Mouse (Mus musculus): ENCODE data around the gene Tardbp. TPM values are rescaled to one million over a fixed set of nuclear protein-coding genes. Genes with fewer than 3 reads are reported as not detected.

Gene Tardbp
- polyA plus RNA-seq, 1 experiment from 2014 or later: 457 TPM

DNA sequence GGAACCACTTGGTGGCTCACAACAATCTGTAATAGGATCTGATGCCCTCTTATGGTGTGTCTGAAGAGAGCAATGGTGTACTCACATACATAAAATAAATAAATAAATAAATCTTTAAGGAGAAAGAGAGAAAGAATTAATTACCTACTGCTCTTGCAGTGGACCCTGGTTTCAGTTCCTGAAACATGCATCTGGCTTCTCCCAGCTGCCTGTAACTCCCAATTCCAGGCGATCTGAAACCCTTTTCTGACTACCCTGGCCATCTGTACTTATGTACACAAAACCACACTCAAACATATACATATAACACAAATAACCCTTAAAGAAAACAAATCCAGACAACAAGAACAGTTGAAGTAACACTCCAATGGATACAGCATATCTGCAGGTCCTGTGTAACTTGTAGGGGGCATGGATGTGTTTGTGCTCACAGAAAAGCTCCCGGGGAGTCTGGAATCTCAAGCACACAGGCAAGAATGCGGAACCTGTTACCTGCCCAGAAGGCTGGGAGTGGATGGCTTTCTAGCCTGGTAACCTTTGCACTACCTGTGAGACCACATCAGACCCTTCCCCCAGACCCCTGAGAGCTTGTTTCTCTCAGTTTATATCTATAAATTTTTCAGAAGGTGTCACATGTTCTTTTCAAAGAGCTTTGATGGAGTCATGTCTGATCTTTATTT is 5.3 kb upstream of the Tardbp start:
- peaks cover 3% of the 10 kb centered on the region for H3K4me1 ChIP-seq
- 84% methylated on average over 3 of the region's 3 CpGs for WGBS

GRCm38 (mm10) chr4:148627246-148627645 is 427 bp upstream of the Tardbp start:
- peaks cover 31% of the 10 kb centered on the region for H3K36me3 ChIP-seq
- WGBS: 65% methylated on average over 3 of the region's 3 CpGs
- H3K27ac ChIP-seq (replicated peaks): peak overlapping the region; percentile 100
- peaks cover 28% of the 10 kb centered on the region for H3K4me1 ChIP-seq
- DNase-seq (ENCODE audit: low spot score): no peak
- peak overlapping the region; percentile 99 for H3K4me3 ChIP-seq
- no peaks in the 10 kb centered on the region for H3K27me3 ChIP-seq (ENCODE audit: low read depth, poor library complexity, severe bottlenecking)
- no peaks in the 10 kb centered on the region for H3K9me3 ChIP-seq (replicated peaks)

More for the DNA sequence above, 5.3 kb upstream of the Tardbp start:
- DNase-seq (ENCODE audit: low spot score): no peak
- Histone ChIP-seq H3K27me3 (ENCODE audit: low read depth, poor library complexity, severe bottlenecking) (no peaks in the 10 kb centered on the region), H3K9me3 (replicated peaks) (no peaks in the 10 kb centered on the region), H3K4me3 (no peak overlapping the region), H3K36me3 (no peaks in the 10 kb centered on the region), H3K27ac (replicated peaks) (no peak overlapping the region)

DNA sequence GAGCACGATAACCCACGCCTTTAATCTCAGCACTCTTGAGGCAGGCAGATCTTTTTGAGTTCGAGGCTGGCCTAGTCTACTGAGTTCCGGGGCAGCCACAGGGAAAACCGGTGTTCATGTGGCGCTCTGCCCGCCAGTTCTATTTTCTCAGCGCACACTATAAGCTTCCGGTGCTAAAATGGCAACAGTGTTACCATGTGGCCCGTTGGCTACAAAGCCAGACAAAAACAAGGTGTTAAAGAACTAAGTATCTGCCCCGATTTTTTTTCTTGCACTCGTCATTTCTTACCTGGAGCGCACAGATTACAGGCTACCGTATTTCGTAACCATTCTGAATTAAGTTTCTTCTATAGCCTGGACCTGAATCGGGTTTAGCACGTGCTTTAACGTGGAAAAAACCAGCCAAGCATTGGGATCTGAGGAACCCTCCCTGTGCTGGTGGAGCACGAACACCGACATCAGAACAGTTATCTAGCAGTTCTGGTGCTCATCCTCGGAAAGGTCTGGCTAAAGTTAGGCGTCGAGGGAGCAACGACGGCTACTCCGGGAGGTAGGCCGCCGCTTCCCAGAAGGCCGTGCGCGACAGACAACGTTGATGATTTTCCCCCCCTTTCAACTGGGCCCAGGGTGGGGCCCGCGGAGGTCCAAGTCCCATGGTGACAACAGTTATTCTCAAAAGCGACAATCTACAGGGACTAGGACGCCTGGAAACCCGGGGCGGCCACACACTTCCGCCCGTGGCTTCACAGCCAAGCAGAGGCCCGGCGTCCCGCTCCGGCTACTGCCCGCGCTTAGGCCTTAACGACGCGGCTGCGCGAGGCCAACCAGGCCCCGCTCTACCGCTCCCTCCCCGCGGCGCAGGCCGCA is 830 bp downstream of the Tardbp start:
- peak overlapping the region; percentile 99 for H3K4me3 ChIP-seq
- peak overlapping the region; percentile 100 for H3K27ac ChIP-seq (replicated peaks)
- under 1% methylated on average over 57 of the region's 57 CpGs for WGBS
- H3K36me3 ChIP-seq: peaks cover 43% of the 10 kb centered on the region
- H3K9me3 ChIP-seq (replicated peaks): no peaks in the 10 kb centered on the region
- peak; percentile 31 for DNase-seq (ENCODE audit: low spot score)
- no peaks in the 10 kb centered on the region for H3K27me3 ChIP-seq (ENCODE audit: low read depth, poor library complexity, severe bottlenecking)
- peaks cover 28% of the 10 kb centered on the region for H3K4me1 ChIP-seq

DNA sequence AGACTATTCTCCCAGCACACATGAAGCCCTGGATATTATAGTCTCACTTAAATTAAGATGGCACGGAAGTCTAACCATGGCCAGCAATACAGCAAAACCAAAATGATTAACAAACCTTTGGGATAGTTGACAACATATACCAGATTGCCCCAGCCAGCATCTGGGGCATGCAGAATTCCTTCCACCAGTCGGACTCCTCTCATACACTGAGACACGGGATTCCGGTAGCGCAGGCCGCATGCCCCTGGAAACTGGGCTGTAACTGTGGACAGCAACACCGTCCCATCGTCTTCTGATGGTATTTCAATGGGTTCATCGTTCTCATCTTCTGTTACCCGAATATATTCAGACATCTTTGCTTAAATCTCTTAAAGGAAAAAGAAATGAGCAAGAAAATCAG is 1.8 kb downstream of the Tardbp start:
- WGBS: 89% methylated on average over 10 of the region's 10 CpGs
- Histone ChIP-seq H3K4me3 (peak overlapping the region; percentile 99), H3K27me3 (ENCODE audit: low read depth, poor library complexity, severe bottlenecking) (no peaks in the 10 kb centered on the region), H3K4me1 (peaks cover 28% of the 10 kb centered on the region), H3K36me3 (peaks cover 53% of the 10 kb centered on the region), H3K9me3 (replicated peaks) (no peaks in the 10 kb centered on the region), H3K27ac (replicated peaks) (no peak overlapping the region)
- DNase-seq (ENCODE audit: low spot score): no peak

- Histone ChIP-seq H3K36me3 (peaks cover 67% of the 10 kb centered on the region), H3K4me3 (peak overlapping the region; percentile 14; the same call in 1 of the 2 replicates), H3K27me3 (ENCODE audit: low read depth, poor library complexity, severe bottlenecking) (no peaks in the 10 kb centered on the region), H3K9me3 (replicated peaks) (no peaks in the 10 kb centered on the region), H3K4me1 (peaks cover 28% of the 10 kb centered on the region), H3K27ac (replicated peaks) (no peak overlapping the region)
- WGBS: 89% methylated on average over 4 of the region's 4 CpGs
- no peak for DNase-seq (ENCODE audit: low spot score)
Observed at GRCm38 (mm10) chr4:148623609-148624008, 3.2 kb downstream of the Tardbp start.

DNA sequence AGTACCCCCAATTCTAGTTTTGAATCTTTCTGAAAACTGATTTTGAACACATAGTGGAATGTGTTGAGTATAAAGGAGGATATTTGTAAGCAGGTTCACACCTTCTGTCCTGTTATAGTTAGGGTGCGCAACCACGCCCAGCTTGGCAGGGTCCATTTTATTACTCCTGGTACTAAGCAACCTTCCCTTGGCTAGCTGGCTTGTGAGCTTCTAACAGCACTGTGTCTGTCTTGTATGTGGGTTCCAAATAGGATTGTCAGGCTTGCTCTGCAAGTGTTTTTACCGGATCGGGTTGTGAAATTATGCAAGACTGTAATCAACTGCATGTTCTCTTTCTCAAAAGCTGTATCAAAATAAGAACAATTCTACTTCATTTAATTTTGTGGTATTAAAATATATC is 4.3 kb downstream of the Tardbp start:
- no peak overlapping the region for H3K27ac ChIP-seq (replicated peaks)
- H3K9me3 ChIP-seq (replicated peaks): no peaks in the 10 kb centered on the region
- no peak overlapping the region for H3K4me3 ChIP-seq
- no peaks in the 10 kb centered on the region for H3K27me3 ChIP-seq (ENCODE audit: low read depth, poor library complexity, severe bottlenecking)
- 100% methylated on average over 4 of the region's 4 CpGs for WGBS
- peaks cover 28% of the 10 kb centered on the region for H3K4me1 ChIP-seq
- peaks cover 78% of the 10 kb centered on the region for H3K36me3 ChIP-seq
- DNase-seq (ENCODE audit: low spot score): no peak

DNA sequence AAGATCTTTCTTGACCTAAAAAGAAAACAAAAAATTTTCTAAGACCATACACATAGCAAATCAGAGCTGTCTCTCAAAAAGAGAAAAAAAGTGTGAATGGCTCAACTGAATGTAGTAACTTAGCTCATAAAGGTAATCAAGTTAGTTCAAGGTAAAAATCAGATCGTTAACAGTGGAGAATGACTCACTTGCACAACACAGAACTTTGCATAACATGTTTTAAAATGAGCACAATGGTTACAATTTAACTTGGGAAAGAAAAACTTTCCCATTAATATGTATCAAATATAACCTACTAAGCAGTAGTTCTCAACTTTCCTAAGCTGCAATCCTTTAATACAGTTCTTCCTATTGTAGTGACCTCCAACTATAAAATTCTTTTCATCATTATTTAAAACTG is 6.1 kb downstream of the Tardbp start:
- H3K27ac ChIP-seq (replicated peaks): no peak overlapping the region
- no peak overlapping the region for H3K4me3 ChIP-seq
- H3K27me3 ChIP-seq (ENCODE audit: low read depth, poor library complexity, severe bottlenecking): no peaks in the 10 kb centered on the region
- no peaks in the 10 kb centered on the region for H3K9me3 ChIP-seq (replicated peaks)
- DNase-seq (ENCODE audit: low spot score): no peak
- WGBS: 94% methylated on average over 1 of the region's 1 CpGs
- peaks cover 24% of the 10 kb centered on the region for H3K4me1 ChIP-seq
- peaks cover 96% of the 10 kb centered on the region for H3K36me3 ChIP-seq

- H3K27ac ChIP-seq (replicated peaks): no peak overlapping the region
- peaks cover 100% of the 10 kb centered on the region for H3K36me3 ChIP-seq
Observed at GRCm38 (mm10) chr4:148619805-148620204, 7.0 kb downstream of the Tardbp start.

DNA sequence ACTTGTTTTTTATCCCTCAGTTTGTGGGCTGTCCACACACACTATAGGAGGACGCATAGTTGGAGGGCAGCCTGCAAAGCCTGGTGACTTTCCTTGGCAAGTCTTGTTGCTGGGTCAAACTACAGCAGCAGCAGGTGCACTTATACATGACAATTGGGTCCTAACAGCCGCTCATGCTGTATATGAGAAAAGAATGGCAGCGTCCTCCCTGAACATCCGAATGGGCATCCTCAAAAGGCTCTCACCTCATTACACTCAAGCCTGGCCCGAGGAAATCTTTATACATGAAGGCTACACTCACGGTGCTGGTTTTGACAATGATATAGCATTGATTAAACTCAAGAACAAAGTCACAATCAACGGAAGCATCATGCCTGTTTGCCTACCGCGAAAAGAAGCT is 13.1 kb downstream of the Tardbp start:
- WGBS: 81% methylated on average over 9 of the region's 9 CpGs
- H3K4me3 ChIP-seq: no peak overlapping the region
- H3K27me3 ChIP-seq (ENCODE audit: low read depth, poor library complexity, severe bottlenecking): no peaks in the 10 kb centered on the region
- peaks cover 89% of the 10 kb centered on the region for H3K36me3 ChIP-seq
- no peak for DNase-seq (ENCODE audit: low spot score)
- H3K27ac ChIP-seq (replicated peaks): no peak overlapping the region
- no peaks in the 10 kb centered on the region for H3K4me1 ChIP-seq
- H3K9me3 ChIP-seq (replicated peaks): no peaks in the 10 kb centered on the region

More at GRCm38 (mm10) chr4:148619805-148620204, 7.0 kb downstream of the Tardbp start:
- peaks cover 14% of the 10 kb centered on the region for H3K4me1 ChIP-seq
- no peak overlapping the region for H3K4me3 ChIP-seq
- no peaks in the 10 kb centered on the region for H3K27me3 ChIP-seq (ENCODE audit: low read depth, poor library complexity, severe bottlenecking)
- WGBS: 94% methylated on average over 1 of the region's 1 CpGs
- H3K9me3 ChIP-seq (replicated peaks): no peaks in the 10 kb centered on the region
- DNase-seq (ENCODE audit: low spot score): no peak

DNA sequence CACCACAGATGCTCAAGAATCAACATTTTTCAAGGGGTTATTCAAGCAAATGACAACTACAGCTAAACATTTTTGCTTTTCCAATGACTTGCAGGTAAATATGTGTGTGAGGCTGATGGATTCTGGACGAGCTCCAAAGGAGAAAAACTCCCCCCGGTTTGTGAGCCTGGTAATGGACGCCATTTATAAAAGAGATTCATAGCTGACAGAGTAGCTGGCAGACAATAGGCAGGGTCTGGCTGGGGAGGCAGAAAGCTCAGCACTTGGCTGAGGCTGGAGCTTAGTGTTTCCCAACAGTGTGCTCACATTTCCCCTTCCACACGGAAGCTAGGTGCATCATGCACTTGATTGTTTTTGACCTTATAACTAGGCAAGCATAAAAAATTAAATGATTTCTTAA is 14.3 kb downstream of the Tardbp start:
- DNase-seq (ENCODE audit: low spot score): no peak
- H3K9me3 ChIP-seq (replicated peaks): no peaks in the 10 kb centered on the region
- H3K4me1 ChIP-seq: no peaks in the 10 kb centered on the region
- 83% methylated on average over 4 of the region's 4 CpGs for WGBS
- H3K27me3 ChIP-seq (ENCODE audit: low read depth, poor library complexity, severe bottlenecking): no peaks in the 10 kb centered on the region
- no peak overlapping the region for H3K4me3 ChIP-seq
- H3K36me3 ChIP-seq: peaks cover 77% of the 10 kb centered on the region
- H3K27ac ChIP-seq (replicated peaks): no peak overlapping the region

- Histone ChIP-seq H3K4me1 (no peaks in the 10 kb centered on the region), H3K9me3 (replicated peaks) (no peaks in the 10 kb centered on the region), H3K27me3 (ENCODE audit: low read depth, poor library complexity, severe bottlenecking) (no peaks in the 10 kb centered on the region), H3K27ac (replicated peaks) (no peak overlapping the region), H3K4me3 (no peak overlapping the region), H3K36me3 (peaks cover 64% of the 10 kb centered on the region)
- WGBS: 79% methylated on average over 5 of the region's 5 CpGs
- DNase-seq (ENCODE audit: low spot score): no peak
Observed at GRCm38 (mm10) chr4:148610631-148611364, 16.0 kb downstream of the Tardbp start.

GRCm38 (mm10) chr4:148609805-148610204 is 17.0 kb downstream of the Tardbp start:
- no peaks in the 10 kb centered on the region for H3K9me3 ChIP-seq (replicated peaks)
- no peak for DNase-seq (ENCODE audit: low spot score)
- H3K36me3 ChIP-seq: peaks cover 54% of the 10 kb centered on the region
- H3K4me3 ChIP-seq: no peak overlapping the region
- 89% methylated on average over 5 of the region's 5 CpGs for WGBS
- no peaks in the 10 kb centered on the region for H3K27me3 ChIP-seq (ENCODE audit: low read depth, poor library complexity, severe bottlenecking)
- no peaks in the 10 kb centered on the region for H3K4me1 ChIP-seq
- no peak overlapping the region for H3K27ac ChIP-seq (replicated peaks)
